Mouse (Mus musculus) E14TG2a.4 (cell line): ENCODE results near the gene Cdrt4.

Source experiments
- CTCF ChIP-seq: conservative IDR thresholded peaks from 2 replicates; pipeline ENCODE4 v1.5.1; 2014; ENCODE audit warnings: low read length
- POU5F1 ChIP-seq: IDR thresholded peaks from 2 replicates; pipeline ENCODE4 v1.6.1; 2014; ENCODE audit warnings: low read length, borderline replicate concordance

- TF ChIP-seq CTCF = no peak
- no peak for TF ChIP-seq POU5F1
Measured at GRCm38 (mm10) chr11:62937986-62938385, 13.0 kb upstream of the Cdrt4 start.
